Mouse (Mus musculus) heart, adult 2 months (tissue): ENCODE measurements around the gene Cpz.

Experiments used
- CTCF ChIP-seq: fragments of 200-600 bp; IDR thresholded peaks from 2 replicates; pipeline ENCODE4 v1.8.1; 2022; ENCODE audit warnings: antibody characterized with exemption, mild to moderate bottlenecking, moderate library complexity
- EP300 ChIP-seq: fragments of 200-500 bp; IDR thresholded peaks from 2 replicates; pipeline ENCODE4 v1.6.1; 2011; ENCODE audit warnings: low read depth, low read length, control low read depth; ENCODE audit not compliant: insufficient read depth

DNA sequence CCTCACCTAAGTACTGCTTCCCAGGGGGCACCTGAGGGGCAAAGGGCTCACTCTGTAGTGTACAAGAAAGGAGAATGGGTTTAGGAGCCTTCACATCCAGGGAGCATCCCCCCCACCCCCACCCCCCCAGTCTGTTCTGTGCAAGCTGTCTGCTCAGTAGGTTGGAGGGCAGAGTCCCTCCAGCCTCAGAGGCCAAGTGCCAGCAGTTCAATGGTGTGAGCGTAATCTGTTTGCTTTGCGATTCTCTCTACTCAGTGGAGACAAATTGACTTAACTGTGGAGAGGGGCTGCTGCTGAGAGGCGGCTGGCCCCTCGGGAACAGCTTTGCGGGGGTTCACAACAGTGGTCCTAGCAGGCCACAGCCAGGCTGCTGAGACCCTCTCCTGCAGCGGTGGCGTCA is 28.2 kb downstream of the Cpz start:
- no peak for TF ChIP-seq CTCF
- TF ChIP-seq EP300 = no peak
